Mouse (Mus musculus) lung, adult 2 months (tissue): ENCODE measurements around the gene Gmfb.

ENCODE experiments used
- CTCF ChIP-seq: fragments of 200-500 bp; IDR thresholded peaks from 2 replicates; pipeline ENCODE4 v1.5.1; 2011; ENCODE audit warnings: mild to moderate bottlenecking, low read length, control low read depth; ENCODE audit not compliant: insufficient read depth
- POLR2A ChIP-seq: fragments of 200-500 bp; IDR thresholded peaks from 2 replicates; pipeline ENCODE4 v1.6.1; 2011; ENCODE audit warnings: low read depth, mild to moderate bottlenecking, control low read depth, low read length, borderline replicate concordance; ENCODE audit errors: extremely low read depth

GRCm38 (mm10) chr14:46848063-46848590 lies 26.1 kb upstream of the Gmfb start:
- TF ChIP-seq POLR2A (no peak), CTCF (no peak)
